Mouse (Mus musculus): Measurements from ENCODE around the gene Auts2. TPM values are rescaled to one million over a fixed set of nuclear protein-coding genes. Genes with fewer than 3 reads are reported as not detected.
A peak's percentile ranks its signal among the peaks of the same experiment; 100 is the strongest.

Gene Auts2
- polyA plus RNA-seq, 1 experiment from 2014 or later, result 32.6 TPM

DNA sequence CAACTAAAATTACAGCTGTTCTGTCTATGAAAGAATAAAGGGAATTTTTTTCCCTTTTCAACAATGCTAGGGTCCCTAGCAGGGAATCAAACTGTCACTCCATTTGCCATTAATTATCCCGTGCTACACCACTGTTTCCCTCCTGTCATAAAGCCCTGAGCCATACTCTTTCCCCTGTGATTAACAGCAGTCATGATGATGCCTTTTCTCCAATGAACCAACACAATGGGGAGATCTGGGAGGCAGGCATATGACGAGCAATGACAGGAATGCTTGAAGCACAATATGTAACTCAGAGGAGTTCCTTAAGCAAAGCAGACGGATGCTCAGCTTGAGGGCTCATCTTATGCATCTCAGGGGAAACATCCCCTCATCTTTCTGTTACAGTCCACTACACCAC, 113.8 kb downstream of the Auts2 start:
- H3K4me1 ChIP-seq (ENCODE audit: control insufficient read depth, insufficient read depth, low read length), result peaks cover 6% of the 10 kb centered on the region; the same call in 1 of the 2 replicates
- no peak for ATAC-seq (ENCODE audit: low FRiP score, low TSS enrichment)
- H3K4me2 ChIP-seq (replicated peaks; ENCODE audit: low read depth, low read length), result no peak overlapping the region
- H3K9me3 ChIP-seq (ENCODE audit: control insufficient read depth, low read length), result no peaks in the 10 kb centered on the region
- H3K9ac ChIP-seq (ENCODE audit: low read depth, low read length), result no peak overlapping the region
- H3K27me3 ChIP-seq (ENCODE audit: control insufficient read depth, insufficient read depth, low read length), result no peaks in the 10 kb centered on the region
- H3K27ac ChIP-seq (ENCODE audit: low read depth, low read length), result no peak overlapping the region
- no peak overlapping the region for H3K4me3 ChIP-seq (ENCODE audit: low read length)
- WGBS, result 72% methylated on average over 3 of the region's 3 CpGs
- no peaks in the 10 kb centered on the region for H3K36me3 ChIP-seq (ENCODE audit: control insufficient read depth, insufficient read depth, low read length)

GRCm38 (mm10) chr5:132426342-132426741, 116.8 kb downstream of the Auts2 start:
- WGBS, result 37% methylated on average over 3 of the region's 3 CpGs
- no peak overlapping the region for H3K4me2 ChIP-seq (replicated peaks; ENCODE audit: low read depth, low read length)
- H3K36me3 ChIP-seq (ENCODE audit: control insufficient read depth, insufficient read depth, low read length), result no peaks in the 10 kb centered on the region
- no peak overlapping the region for H3K4me3 ChIP-seq (ENCODE audit: low read length)
- no peaks in the 10 kb centered on the region for H3K9me3 ChIP-seq (ENCODE audit: control insufficient read depth, low read length)
- peaks cover 11% of the 10 kb centered on the region for H3K4me1 ChIP-seq (ENCODE audit: control insufficient read depth, insufficient read depth, low read length)
- 0 out of 2 replicates have a peak, but pooled peaks have one; percentile 35 for ATAC-seq (ENCODE audit: low FRiP score, low TSS enrichment)
- H3K9ac ChIP-seq (ENCODE audit: low read depth, low read length), result no peak overlapping the region
- no peaks in the 10 kb centered on the region for H3K27me3 ChIP-seq (ENCODE audit: control insufficient read depth, insufficient read depth, low read length)
- no peak overlapping the region for H3K27ac ChIP-seq (ENCODE audit: low read depth, low read length)

GRCm38 (mm10) chr5:132425792-132426309, 117.3 kb downstream of the Auts2 start:
- no peaks in the 10 kb centered on the region for H3K36me3 ChIP-seq (ENCODE audit: control insufficient read depth, insufficient read depth, low read length)
- ATAC-seq (ENCODE audit: low FRiP score, low TSS enrichment), result no peak
- no peaks in the 10 kb centered on the region for H3K27me3 ChIP-seq (ENCODE audit: control insufficient read depth, insufficient read depth, low read length)
- WGBS, result 63% methylated on average over 6 of the region's 6 CpGs
- H3K4me2 ChIP-seq (replicated peaks; ENCODE audit: low read depth, low read length), result no peak overlapping the region
- H3K9me3 ChIP-seq (ENCODE audit: control insufficient read depth, low read length), result no peaks in the 10 kb centered on the region
- H3K4me3 ChIP-seq (ENCODE audit: low read length), result no peak overlapping the region
- H3K27ac ChIP-seq (ENCODE audit: low read depth, low read length), result no peak overlapping the region
- H3K4me1 ChIP-seq (ENCODE audit: control insufficient read depth, insufficient read depth, low read length), result peaks cover 14% of the 10 kb centered on the region
- no peak overlapping the region for H3K9ac ChIP-seq (ENCODE audit: low read depth, low read length)

DNA sequence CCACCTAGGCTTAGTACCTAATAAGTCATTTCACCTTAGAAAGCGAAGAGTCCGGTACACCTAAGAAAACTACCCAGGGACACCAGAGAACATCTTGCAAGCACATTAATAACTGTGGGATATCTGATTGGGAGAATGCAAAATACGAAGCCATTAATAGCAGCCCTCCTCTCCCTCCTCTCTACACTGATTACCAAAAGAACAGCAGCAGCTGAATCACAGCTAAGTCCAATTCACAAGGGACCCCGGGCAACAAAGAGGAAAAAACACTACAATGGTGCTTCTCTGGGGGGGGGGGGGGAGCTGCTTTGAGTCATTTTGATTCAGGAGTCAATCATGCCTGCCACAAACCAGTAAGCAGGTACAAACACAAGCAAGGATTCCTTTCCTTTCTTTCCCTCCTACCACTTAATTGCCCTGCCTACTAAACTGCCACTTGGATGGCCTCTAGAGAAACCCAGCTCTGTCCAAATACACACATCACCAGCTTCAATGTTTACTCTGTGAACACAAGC, 132.7 kb downstream of the Auts2 start:
- Histone ChIP-seq H3K9ac (ENCODE audit: low read depth, low read length) (no peak overlapping the region), H3K9me3 (ENCODE audit: control insufficient read depth, low read length) (no peaks in the 10 kb centered on the region), H3K4me2 (replicated peaks; ENCODE audit: low read depth, low read length) (no peak overlapping the region), H3K4me3 (ENCODE audit: low read length) (no peak overlapping the region), H3K4me1 (ENCODE audit: control insufficient read depth, insufficient read depth, low read length) (peaks cover 3% of the 10 kb centered on the region; the same call in 1 of the 2 replicates), H3K27ac (ENCODE audit: low read depth, low read length) (no peak overlapping the region), H3K36me3 (ENCODE audit: control insufficient read depth, insufficient read depth, low read length) (no peaks in the 10 kb centered on the region), H3K27me3 (ENCODE audit: control insufficient read depth, insufficient read depth, low read length) (no peaks in the 10 kb centered on the region)
- WGBS, result 66% methylated on average over 4 of the region's 4 CpGs
- ATAC-seq (ENCODE audit: low FRiP score, low TSS enrichment), result no peak

GRCm38 (mm10) chr5:132408892-132409575, 134.1 kb downstream of the Auts2 start:
- no peak for ATAC-seq (ENCODE audit: low FRiP score, low TSS enrichment)
- no peaks in the 10 kb centered on the region for H3K27me3 ChIP-seq (ENCODE audit: control insufficient read depth, insufficient read depth, low read length)
- H3K4me2 ChIP-seq (replicated peaks; ENCODE audit: low read depth, low read length), result no peak overlapping the region
- H3K9me3 ChIP-seq (ENCODE audit: control insufficient read depth, low read length), result no peaks in the 10 kb centered on the region
- H3K27ac ChIP-seq (ENCODE audit: low read depth, low read length), result no peak overlapping the region
- whole genome bisulfite sequencing, result 79% methylated on average over 2 of the region's 2 CpGs
- H3K4me1 ChIP-seq (ENCODE audit: control insufficient read depth, insufficient read depth, low read length), result peaks cover 3% of the 10 kb centered on the region; the same call in 1 of the 2 replicates
- H3K36me3 ChIP-seq (ENCODE audit: control insufficient read depth, insufficient read depth, low read length), result no peaks in the 10 kb centered on the region
- no peak overlapping the region for H3K9ac ChIP-seq (ENCODE audit: low read depth, low read length)
- H3K4me3 ChIP-seq (ENCODE audit: low read length), result no peak overlapping the region

DNA sequence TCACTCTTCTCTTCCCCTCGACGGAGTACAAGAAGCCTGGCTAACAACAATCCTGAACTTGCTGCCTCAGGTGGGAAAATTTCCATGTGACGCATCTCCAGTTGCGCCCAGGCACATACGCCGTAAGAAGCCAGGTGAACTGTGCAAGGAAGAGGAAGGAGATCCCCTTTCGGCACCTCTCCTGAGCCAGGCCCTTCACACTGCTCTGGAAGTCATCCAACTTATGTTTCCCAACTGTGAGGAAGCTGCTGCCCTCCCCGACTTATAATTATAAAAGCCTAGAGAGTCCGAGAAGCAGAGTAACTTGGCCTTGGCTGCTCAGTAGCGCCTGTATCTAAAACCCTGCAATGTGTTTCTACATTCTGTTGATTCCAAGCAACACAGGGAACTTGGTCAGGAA, 142.6 kb downstream of the Auts2 start:
- Histone ChIP-seq H3K27ac (ENCODE audit: low read depth, low read length) (no peak overlapping the region), H3K4me3 (ENCODE audit: low read length) (no peak overlapping the region), H3K4me2 (replicated peaks; ENCODE audit: low read depth, low read length) (no peak overlapping the region), H3K27me3 (ENCODE audit: control insufficient read depth, insufficient read depth, low read length) (no peaks in the 10 kb centered on the region), H3K36me3 (ENCODE audit: control insufficient read depth, insufficient read depth, low read length) (no peaks in the 10 kb centered on the region), H3K9me3 (ENCODE audit: control insufficient read depth, low read length) (no peaks in the 10 kb centered on the region), H3K9ac (ENCODE audit: low read depth, low read length) (no peak overlapping the region), H3K4me1 (ENCODE audit: control insufficient read depth, insufficient read depth, low read length) (peaks cover 12% of the 10 kb centered on the region)
- ATAC-seq (ENCODE audit: low FRiP score, low TSS enrichment), result no peak
- WGBS, result 74% methylated on average over 10 of the region's 10 CpGs

DNA sequence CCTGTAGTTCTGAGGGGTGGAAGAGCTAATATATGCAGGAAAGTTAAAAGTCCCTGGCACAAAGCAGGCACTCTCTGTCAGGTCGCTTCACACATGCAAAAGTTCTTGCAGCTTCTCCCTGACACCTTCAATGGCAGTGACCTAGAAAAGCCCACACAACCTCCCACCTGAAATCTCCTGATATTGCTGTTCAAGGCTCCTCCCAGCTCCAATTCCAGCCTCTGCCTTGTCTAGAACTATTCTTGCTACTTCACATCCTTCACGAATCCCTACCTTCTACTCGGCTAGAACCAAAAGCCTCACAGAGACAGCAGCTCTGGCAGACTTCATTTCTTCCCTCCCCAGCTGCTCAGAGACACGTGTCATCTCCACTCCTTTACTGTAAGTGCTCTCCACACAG, 143.7 kb downstream of the Auts2 start:
- Histone ChIP-seq H3K9me3 (ENCODE audit: control insufficient read depth, low read length) (no peaks in the 10 kb centered on the region), H3K9ac (ENCODE audit: low read depth, low read length) (no peak overlapping the region), H3K27me3 (ENCODE audit: control insufficient read depth, insufficient read depth, low read length) (no peaks in the 10 kb centered on the region), H3K4me3 (ENCODE audit: low read length) (no peak overlapping the region), H3K4me2 (replicated peaks; ENCODE audit: low read depth, low read length) (no peak overlapping the region), H3K4me1 (ENCODE audit: control insufficient read depth, insufficient read depth, low read length) (peaks cover 12% of the 10 kb centered on the region), H3K36me3 (ENCODE audit: control insufficient read depth, insufficient read depth, low read length) (no peaks in the 10 kb centered on the region), H3K27ac (ENCODE audit: low read depth, low read length) (no peak overlapping the region)
- WGBS, result 28% methylated on average over 4 of the region's 4 CpGs
- no peak for ATAC-seq (ENCODE audit: low FRiP score, low TSS enrichment)

DNA sequence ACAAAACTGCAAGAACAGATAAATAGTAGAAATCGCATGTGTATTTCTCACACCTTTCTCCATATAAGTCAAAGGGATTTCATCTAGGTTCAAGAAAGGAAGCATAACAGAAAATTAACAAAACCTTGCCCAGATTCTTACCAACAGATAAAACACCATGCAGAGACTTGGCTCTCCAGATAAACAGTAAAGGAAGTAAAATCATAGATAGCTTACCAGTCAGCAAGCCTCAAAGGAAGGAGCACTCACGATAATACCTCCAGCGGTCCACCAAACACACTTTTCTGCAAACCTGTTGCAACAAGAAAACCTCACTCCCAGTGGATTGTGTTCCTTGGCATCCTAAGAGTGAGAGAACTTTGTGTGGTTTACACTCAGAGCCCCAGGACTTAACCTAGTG, 147.2 kb downstream of the Auts2 start:
- H3K9me3 ChIP-seq (ENCODE audit: control insufficient read depth, low read length), result no peaks in the 10 kb centered on the region
- H3K9ac ChIP-seq (ENCODE audit: low read depth, low read length), result no peak overlapping the region
- H3K36me3 ChIP-seq (ENCODE audit: control insufficient read depth, insufficient read depth, low read length), result no peaks in the 10 kb centered on the region
- H3K4me3 ChIP-seq (ENCODE audit: low read length), result no peak overlapping the region
- H3K4me2 ChIP-seq (replicated peaks; ENCODE audit: low read depth, low read length), result no peak overlapping the region
- H3K27me3 ChIP-seq (ENCODE audit: control insufficient read depth, insufficient read depth, low read length), result no peaks in the 10 kb centered on the region
- WGBS, result 96% methylated on average over 3 of the region's 3 CpGs
- no peak overlapping the region for H3K27ac ChIP-seq (ENCODE audit: low read depth, low read length)
- peaks cover 20% of the 10 kb centered on the region for H3K4me1 ChIP-seq (ENCODE audit: control insufficient read depth, insufficient read depth, low read length)
- ATAC-seq (ENCODE audit: low FRiP score, low TSS enrichment), result no peak

DNA sequence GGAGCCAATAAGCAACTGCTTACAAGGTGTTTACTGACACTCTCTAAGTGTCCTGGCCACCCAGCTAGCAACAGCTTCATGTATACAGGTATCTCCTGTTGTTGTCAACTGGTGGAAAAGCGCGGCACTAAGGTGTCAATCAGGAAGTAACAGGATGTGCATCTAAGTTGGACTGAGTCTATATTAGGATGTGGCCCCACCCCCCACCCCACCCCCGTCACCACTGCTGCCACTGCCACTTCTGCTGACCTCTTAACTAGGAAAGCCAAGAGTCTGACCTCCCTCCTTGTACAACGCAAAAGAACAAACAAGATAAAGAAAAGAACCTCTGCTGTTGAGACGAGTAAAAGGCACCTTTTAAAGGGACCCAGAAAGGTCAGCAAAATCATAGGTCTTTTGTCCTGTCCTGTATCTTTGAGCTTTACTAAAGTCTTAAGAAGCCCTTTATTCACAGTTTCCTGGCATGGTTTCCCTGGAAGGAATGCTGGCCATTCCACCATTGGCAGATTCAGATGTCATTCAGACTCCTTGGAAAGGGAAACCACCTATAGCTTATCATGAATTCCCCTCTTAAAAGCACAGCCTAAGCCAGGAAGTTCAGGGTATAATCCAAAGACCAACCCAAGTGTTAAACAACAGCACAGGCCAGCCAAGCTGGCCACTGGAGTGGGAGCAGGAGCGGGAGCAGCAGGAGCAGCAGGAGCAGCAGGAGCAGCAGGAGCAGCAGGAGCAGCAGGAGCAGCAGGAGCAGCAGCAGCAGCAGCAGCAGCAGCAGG, 148.2 kb downstream of the Auts2 start:
- H3K9ac ChIP-seq (ENCODE audit: low read depth, low read length), result no peak overlapping the region
- no peaks in the 10 kb centered on the region for H3K36me3 ChIP-seq (ENCODE audit: control insufficient read depth, insufficient read depth, low read length)
- H3K27me3 ChIP-seq (ENCODE audit: control insufficient read depth, insufficient read depth, low read length), result no peaks in the 10 kb centered on the region
- no peak overlapping the region for H3K4me3 ChIP-seq (ENCODE audit: low read length)
- H3K4me2 ChIP-seq (replicated peaks; ENCODE audit: low read depth, low read length), result no peak overlapping the region
- H3K4me1 ChIP-seq (ENCODE audit: control insufficient read depth, insufficient read depth, low read length), result peaks cover 18% of the 10 kb centered on the region
- no peaks in the 10 kb centered on the region for H3K9me3 ChIP-seq (ENCODE audit: control insufficient read depth, low read length)
- no peak for ATAC-seq (ENCODE audit: low FRiP score, low TSS enrichment)
- H3K27ac ChIP-seq (ENCODE audit: low read depth, low read length), result no peak overlapping the region
- 45% methylated on average over 6 of the region's 6 CpGs for WGBS

All from kidney, embryonic 14.5 days (tissue).